Mouse (Mus musculus): ENCODE results near the gene Xirp1.

- TF ChIP-seq CTCF (IDR thresholded peaks at IDR 0.05; ENCODE audit: low read depth), result no peak
- TF ChIP-seq EP300 (optimal IDR thresholded peaks at IDR 0.05), result no peak
Observed at GRCm38 (mm10) chr9:120002893-120003292, 20.5 kb downstream of the Xirp1 start.
